Mouse (Mus musculus): ENCODE data around the gene Dis3l2.

Dis3l2 gene

GRCm38 (mm10) chr1:86733160-86733821 lies 29.7 kb downstream of the Dis3l2 start:
- no peak for DNase-seq (ENCODE audit: low spot score in 2 of 2)

DNA sequence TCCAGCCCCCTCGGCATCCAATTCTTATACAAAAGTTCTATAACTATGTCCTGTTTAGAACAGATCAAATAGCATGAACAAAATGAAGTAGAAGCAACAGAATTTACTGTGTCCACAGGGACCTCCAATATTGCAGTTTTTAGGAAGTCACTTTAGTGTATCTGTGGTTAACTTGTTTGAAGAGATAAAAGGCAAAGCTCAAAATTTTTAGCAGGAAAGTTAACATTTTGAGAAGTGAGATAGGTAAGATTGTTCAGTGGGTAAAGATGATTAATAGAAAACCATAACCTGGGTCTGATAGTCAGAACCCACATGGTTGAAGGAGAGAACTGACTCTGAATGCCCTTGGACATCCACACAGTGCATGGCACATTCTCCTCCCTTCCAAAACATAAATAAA lies 32.8 kb downstream of the Dis3l2 start:
- DNase-seq (ENCODE audit: low spot score in 2 of 2): no peak

DNA sequence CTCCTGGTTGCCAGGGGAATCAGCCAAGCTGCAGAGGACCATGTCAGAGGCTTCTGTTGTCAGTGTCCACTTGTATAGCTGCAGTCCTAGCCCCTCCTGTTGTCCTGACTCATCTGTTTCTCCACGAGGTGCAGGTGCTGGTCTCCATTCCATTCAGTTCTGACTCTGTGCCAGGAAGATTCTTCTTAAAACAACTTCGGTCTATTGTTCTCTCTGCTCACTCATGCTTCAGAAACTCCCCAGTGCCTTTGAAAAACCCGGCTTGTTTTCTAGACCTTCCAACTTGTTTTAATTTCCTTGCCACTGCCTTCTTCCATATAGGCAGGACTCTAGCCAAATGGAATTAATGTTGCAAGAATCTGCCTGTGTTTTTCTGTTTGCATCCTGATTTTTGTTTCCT lies 39.3 kb downstream of the Dis3l2 start:
- DNase-seq (ENCODE audit: low spot score in 2 of 2): no peak

DNA sequence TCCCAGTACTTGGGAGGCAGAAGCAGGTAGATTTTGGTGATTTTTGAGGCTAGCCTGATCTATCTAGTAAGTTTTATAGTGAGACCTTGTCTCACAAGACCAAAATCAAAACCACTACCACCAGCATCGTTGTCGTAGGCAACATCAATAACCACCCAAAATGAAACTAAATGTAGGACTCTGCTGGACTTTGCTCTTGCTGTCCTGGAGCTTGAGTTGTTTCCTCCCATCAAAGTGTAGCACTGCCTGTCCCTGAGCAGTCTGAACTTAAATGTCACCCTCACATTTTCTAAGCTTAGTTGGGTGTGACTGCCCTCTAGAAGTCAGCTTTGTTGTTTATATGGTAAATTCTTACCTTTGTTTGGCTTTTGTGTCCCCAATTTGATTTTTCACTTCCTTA lies 43.4 kb downstream of the Dis3l2 start:
- no peak for DNase-seq (ENCODE audit: low spot score in 2 of 2)

- no peak for DNase-seq (ENCODE audit: low spot score in 2 of 2)
These were observed 46.5 kb downstream of the Dis3l2 start for GRCm38 (mm10) chr1:86750094-86750493.

DNA sequence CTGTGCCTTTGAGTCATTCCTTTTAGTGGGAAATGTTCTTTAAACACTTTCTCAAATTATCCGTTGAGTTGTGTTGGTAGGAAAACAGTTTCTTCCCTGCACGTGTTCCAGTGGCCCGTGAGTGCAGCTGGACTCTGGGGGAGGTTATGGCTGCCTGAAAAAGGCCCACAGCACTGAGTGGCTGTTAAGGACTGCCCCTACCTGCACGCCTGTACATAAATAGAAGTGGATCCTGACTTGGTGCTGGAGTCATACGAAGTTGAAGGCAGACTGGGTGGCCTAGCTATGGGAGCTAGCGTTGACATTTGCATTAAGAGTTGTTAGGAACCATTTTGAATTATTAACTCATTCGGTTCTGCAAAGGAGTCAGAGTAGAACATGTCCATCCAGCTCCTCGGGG lies 49.8 kb downstream of the Dis3l2 start:
- no peak for DNase-seq (ENCODE audit: low spot score in 2 of 2)

DNA sequence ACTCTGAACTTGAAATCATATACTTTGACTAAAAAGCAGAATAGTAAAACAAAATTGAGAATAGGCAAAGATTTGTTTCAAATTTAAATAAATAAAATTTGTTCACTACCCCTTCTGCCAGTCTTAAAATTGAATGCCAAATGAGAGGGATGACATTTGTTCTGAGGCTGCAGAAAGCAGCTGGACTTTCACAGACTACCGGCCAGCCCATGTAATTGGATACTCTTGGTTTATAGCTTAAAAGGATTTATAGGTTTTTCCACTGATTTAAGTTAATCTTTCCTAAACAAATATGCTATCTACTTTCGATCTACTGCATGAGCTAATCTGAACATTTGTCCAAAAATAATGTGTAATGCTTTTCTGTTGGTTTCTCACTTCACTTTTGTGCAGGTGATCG lies 50.7 kb downstream of the Dis3l2 start:
- no peak for DNase-seq (ENCODE audit: low spot score in 2 of 2)

DNA sequence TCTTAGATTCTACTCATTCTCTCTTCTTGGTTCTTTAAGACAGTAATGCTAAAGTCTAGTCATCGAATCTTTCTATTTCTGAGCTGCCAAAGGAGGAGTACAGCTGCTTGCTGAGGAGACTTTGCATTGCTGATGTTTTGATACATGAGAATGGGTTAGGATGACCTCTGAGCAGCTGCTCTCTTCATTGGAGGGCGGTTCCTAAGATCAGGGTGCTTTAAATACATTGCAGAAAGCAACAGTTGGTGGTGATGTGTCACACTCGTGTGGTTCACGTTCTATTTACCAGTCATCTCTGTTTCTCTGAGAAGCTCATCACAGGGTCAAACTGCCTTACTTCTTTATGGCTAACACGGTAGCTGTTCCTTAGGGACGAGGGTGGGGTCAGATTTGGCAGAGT lies 54.5 kb downstream of the Dis3l2 start:
- DNase-seq (ENCODE audit: low spot score in 2 of 2): no peak

DNA sequence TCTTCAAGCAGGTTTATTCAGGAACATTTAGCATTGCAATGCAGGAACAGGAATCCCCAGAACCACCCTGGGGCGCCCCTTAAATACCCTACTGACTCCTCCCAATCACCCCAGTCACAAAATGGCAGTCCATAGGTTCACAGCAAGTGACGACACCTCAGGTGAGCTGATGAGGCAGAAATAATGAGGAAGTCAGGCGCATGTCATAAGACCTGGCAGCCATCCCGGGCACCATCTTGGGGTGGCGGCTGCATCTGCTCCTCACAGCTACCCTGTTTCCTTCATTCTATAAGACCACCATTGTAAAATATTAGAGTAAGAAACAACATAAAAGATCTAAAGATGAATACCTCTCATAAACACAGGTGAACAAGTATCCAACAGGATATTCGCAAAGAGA lies 58.6 kb downstream of the Dis3l2 start:
- DNase-seq (ENCODE audit: low spot score in 2 of 2): no peak

DNA sequence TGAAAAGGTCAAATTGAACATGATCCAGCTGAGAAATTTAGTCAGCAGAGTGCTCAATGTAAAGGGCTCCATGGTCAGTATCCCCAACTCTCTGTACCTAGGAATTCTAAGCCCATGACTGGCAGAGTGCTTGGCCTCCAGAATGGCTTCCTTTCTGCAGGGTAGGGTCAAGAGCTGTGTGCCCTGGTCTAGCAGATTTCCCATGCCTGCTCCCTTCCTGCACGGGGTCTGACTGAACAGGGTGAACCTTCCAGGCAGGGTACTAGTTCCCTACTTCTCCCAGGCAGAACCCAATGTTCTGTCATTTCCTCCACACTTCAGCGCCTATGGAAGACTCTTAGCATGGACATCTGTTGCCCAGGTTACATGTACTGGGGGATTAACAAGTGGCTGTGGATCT lies 97.6 kb downstream of the Dis3l2 start:
- no peak for DNase-seq (ENCODE audit: low spot score in 2 of 2)

DNA sequence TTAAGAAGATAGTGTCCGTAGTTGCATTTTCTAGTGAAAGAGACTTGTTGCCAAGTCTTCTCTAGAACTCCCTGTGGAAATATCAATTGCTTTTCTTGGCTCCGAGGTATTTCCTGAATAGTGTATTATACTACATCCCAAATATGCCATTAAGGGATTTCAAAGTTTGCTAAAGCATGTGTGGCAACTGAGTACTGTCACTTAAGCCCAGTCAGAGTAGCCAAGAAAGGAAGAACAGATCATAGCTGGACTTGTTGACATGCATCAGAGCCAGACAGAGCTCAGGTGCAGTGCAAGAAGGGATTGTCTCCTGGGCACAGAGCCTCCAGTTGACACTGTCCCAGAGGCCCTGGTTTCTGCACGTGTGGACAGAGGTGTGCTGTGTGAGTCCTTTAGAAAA lies 108.1 kb downstream of the Dis3l2 start:
- no peak for DNase-seq (ENCODE audit: low spot score in 2 of 2)

DNA sequence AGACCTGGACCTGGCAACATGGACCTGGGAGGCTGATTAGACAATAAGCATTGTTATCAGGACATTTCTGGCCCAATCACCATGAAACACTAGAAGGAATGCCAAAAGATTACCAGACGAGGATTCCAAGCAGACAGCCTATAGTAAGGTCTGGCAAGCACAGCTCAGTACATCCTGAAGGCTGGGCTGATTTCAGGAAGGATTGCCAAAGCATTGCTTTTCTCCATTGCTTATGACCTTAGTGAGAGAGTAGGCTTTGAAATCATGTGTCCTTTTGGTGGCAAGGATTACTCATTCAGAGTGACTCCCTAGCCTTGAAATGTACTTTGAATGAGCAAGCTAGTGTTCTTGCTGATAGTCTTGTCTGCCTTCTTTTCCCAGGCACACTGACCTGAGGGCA lies 118.7 kb downstream of the Dis3l2 start:
- DNase-seq (ENCODE audit: low spot score in 2 of 2): no peak

- DNase-seq (ENCODE audit: low spot score in 2 of 2): no peak
These were observed 130.9 kb downstream of the Dis3l2 start for GRCm38 (mm10) chr1:86834351-86834987.

DNA sequence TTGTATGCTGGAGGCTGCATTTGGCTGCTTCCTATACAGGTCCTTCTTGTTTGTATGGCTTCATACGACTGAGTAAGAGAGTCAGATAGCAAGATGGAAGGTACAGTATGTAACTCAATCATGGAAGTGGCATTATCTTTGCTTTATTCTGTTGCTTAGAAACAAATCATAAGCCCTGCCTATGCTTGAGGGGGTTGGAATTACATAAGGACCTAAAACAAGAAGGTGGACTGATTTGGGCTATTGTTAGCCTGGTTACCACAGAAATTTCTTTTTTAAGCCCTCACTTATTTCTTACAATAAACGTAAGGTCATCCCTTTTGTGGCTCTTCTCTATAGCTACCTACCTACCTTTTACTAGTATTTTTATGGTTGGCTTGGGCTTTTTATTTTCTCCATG lies 131.4 kb downstream of the Dis3l2 start:
- no peak for DNase-seq (ENCODE audit: low spot score in 2 of 2)

DNA sequence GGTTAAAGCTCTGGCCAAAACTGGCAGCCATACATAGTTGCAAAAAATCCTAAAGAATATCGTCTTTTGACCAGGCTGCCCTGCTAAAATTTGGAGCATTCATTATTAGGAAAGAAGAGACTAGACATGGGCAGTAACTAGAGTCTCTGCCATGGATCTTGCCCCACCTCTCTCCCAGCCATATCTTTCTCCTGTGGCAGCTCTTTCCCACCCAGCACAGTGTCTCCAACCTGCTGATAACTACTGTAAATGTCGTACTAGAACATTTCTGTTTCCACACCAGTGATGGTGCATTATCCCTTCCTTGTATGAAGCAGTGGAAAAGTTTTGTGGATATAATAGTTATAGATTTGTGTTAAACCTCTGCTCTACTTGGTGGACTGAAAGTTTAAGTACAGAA lies 147.1 kb downstream of the Dis3l2 start:
- no peak for DNase-seq (ENCODE audit: low spot score in 2 of 2)

DNA sequence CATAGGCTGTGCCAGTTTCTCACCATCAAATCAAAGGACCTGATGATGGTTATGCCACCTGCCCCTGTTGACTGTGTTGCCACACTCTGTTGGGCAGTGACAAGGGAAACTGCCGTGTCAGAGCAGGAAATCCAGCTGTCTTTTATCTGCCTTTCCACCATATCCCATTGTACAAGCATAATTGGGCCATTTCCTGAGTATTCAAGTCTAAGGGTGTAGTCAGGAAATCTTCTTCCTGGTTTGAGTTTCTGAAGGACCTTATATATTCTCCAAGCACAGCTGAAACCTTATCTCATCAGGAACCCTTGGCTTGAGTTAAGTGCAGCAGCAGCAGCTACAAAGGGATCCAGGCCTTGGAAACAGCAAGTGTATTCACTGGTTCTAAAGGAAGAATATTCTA lies 155.3 kb downstream of the Dis3l2 start:
- DNase-seq (ENCODE audit: low spot score in 2 of 2): no peak

DNA sequence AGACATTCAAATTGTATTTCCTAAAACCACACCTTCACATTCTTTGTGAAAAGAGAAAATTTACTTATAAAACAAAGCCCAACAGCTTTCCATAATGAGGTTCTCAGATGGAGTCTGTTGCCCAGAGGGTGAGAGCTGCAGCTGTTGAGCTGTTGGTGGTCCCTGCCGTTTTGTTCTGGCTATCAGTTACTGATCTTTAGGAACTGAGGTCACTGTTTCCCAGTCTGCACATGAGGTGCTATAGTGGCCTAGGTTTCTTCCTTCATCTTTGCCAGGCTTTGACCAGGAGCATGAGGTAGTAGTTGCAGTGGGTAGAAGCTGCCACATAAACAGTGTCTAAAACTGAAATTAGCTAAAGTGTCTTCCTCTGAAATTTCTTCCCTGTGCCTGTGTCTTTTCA lies 155.8 kb downstream of the Dis3l2 start:
- no peak for DNase-seq (ENCODE audit: low spot score in 2 of 2)

DNA sequence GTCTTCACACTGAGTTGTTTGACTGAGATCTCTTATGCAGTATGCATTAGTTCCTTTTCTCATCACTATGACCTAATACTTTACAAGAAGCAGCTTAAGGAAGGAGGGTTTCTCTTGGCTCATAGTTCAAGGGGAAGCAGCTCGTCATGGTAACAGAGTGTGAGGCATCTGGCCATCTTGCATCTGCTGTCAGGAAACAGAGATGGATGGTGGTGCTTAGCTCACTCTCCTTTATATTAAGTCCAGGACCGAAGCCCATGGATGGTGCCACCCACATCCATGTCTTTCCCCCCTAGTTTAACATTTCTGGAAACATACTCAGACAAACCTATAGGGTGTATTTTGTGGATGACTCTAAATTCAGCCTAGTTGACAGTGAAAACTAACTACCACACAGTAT lies 170.1 kb downstream of the Dis3l2 start:
- no peak for DNase-seq (ENCODE audit: low spot score in 2 of 2)

DNA sequence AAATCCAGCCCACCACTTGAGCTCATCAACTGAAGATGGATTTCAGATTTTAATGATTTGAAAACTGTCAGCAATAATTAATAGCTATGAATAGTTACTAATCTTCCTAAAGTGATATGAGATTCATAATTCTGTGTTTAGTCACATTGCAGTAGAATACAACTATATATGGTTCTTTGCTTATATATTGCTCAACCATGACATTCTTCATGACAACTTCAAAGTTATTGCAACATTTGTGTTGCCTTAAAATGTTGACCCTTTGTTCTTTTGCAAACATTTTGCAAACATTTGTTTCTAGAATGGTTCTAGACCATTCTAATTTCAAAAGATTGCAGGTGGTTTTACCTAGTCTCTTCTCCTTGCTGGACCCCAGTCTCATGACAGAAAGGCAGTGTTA lies 175.1 kb downstream of the Dis3l2 start:
- DNase-seq (ENCODE audit: low spot score in 2 of 2): no peak

DNA sequence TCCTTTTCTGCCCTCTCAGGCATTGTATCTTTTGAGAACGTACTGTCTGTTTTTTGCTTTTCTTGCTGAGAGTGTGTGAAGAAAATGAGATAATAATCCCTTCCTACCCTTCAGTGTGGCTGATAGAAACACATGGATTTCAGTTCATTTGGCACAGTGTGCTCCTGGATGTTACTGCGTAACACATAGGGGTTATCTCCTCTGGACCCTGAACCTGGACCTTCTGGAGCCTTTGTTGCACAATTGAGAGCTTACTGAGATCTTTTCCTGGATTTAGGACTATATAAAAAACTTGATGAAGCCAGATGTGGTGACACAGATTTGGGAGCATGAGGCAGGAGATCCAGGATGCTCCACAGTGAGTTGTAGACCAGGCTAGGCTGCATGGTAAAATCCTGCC lies 175.9 kb downstream of the Dis3l2 start:
- DNase-seq (ENCODE audit: low spot score in 2 of 2): no peak

DNA sequence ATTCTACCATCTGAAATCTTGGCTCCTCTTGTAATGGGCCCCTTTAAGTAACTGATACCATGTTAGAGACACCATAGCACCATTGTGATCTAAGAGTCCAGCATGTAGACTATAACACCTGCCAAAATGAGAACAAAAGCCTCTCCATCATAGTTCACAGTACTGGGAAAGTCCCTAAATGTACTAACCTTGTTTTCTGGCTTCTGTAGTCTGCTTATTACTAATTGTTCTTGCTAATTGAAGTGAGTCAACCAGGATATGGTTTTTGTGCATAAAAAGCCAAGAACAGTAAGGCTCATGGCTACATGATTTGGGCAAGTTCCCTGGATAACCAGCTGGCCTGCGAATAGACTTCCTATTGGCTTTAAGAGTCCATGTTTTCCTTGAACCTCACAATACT lies 183.5 kb downstream of the Dis3l2 start:
- no peak for DNase-seq (ENCODE audit: low spot score in 2 of 2)

DNA sequence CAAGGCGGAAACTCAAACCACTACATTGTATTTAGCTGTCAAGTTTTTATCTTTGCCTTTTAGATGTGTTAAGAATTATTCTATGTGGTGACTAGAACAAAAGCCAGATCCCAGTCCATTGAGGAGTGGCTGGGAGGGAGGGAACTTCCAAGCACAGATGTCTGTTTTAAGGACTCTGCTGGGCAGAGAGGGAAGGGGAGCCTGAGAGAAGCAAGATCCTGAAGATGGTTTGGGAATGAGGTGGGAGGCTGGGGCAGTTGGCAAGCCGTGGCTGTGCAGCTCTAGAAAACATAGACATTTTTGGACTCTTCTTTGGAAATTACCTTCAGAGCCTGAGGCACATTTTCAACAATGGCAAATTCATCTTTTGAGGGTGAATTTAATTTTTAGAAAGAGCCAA lies 208.9 kb downstream of the Dis3l2 start:
- no peak for DNase-seq (ENCODE audit: low spot score in 2 of 2)

GRCm38 (mm10) chr1:86913896-86914295 lies 210.3 kb downstream of the Dis3l2 start:
- DNase-seq (ENCODE audit: low spot score in 2 of 2): no peak

- DNase-seq (ENCODE audit: low spot score in 2 of 2): no peak
These were observed 211.1 kb downstream of the Dis3l2 start for GRCm38 (mm10) chr1:86914697-86915096.

Data from urinary bladder, postnatal 36 days (tissue).